Mouse (Mus musculus) CH12.LX (cell line): ENCODE results near the gene Lrmda. TPM values are rescaled to one million over a fixed set of nuclear protein-coding genes. Genes with fewer than 3 reads are reported as not detected.

Experiments used
- DNase-seq: peaks from one replicate; pipeline ENCODE4 v3.0.0-alpha.2; 2013; ENCODE audit errors: extremely low read depth
- H3K27ac ChIP-seq: 2 replicates; pipeline ENCODE4 v1.5.1; 2012; ENCODE audit warnings: low read depth, mild to moderate bottlenecking, control low read depth, moderate library complexity; ENCODE audit not compliant: insufficient read depth
- H3K27me3 ChIP-seq: replicated peaks from 2 replicates; pipeline ENCODE3; 2012; ENCODE audit warnings: inconsistent platforms
- H3K36me3 ChIP-seq, 2 experiments: replicated peaks in 1 of 2; 2 replicates each; pipeline versions ENCODE3 to v1.6.1; 2012; ENCODE audit warnings: inconsistent platforms in 1 of 2, low read length in 1 of 2, mild to moderate bottlenecking in 1 of 2, mixed read lengths in 1 of 2, moderate library complexity in 1 of 2; ENCODE audit not compliant: control insufficient read depth in 1 of 2, insufficient read depth in 1 of 2
- H3K4me1 ChIP-seq, 2 experiments: 2 replicates each; pipeline ENCODE4 v1.6.1; 2012; ENCODE audit warnings: inconsistent platforms in 1 of 2, moderate library complexity in 1 of 2; ENCODE audit not compliant: insufficient read depth in 2 of 2, control insufficient read depth in 1 of 2
- H3K4me2 ChIP-seq: 2 replicates; pipeline ENCODE4 v1.6.1; 2012; ENCODE audit warnings: low read depth, mild to moderate bottlenecking, control low read depth; ENCODE audit not compliant: poor library complexity, insufficient read depth, severe bottlenecking
- H3K4me3 ChIP-seq, 3 experiments: fragments of 150-350 bp in 1 of 3; sonication (generic) in 1 of 3; replicated peaks in 1 of 3; 2 replicates each; pipeline versions ENCODE3 to v1.5.1; 2011 to 2012; ENCODE audit warnings: low read depth in 2 of 3, low read length in 2 of 3, mild to moderate bottlenecking in 2 of 3, moderate library complexity in 2 of 3, control low read depth in 1 of 3, improper control_type of control experiment in 1 of 3, inconsistent platforms in 1 of 3, mixed read lengths in 1 of 3; ENCODE audit not compliant: poor library complexity in 1 of 3
- H3K79me2 ChIP-seq: replicated peaks from 2 replicates; pipeline ENCODE4 v1.6.1; 2012; ENCODE audit warnings: mild to moderate bottlenecking, moderate library complexity; ENCODE audit not compliant: control insufficient read depth, poor library complexity, insufficient read depth, severe bottlenecking; ENCODE audit errors: extremely low read depth
- H3K9ac ChIP-seq: 2 replicates; pipeline ENCODE4 v1.6.1; 2012; ENCODE audit warnings: low read depth, mild to moderate bottlenecking, control low read depth, moderate library complexity; ENCODE audit not compliant: insufficient read depth
- H3K9me3 ChIP-seq: replicated peaks from 2 replicates; pipeline ENCODE3; 2012; ENCODE audit warnings: low read length, inconsistent platforms, mixed read lengths
- BHLHE40 ChIP-seq: IDR thresholded peaks from 2 replicates; pipeline ENCODE4 v1.6.1; 2011; ENCODE audit warnings: mild to moderate bottlenecking, low read depth, low read length, improper control_type of control experiment
- CHD2 ChIP-seq: IDR thresholded peaks from 2 replicates; pipeline ENCODE4 v1.6.1; 2011; ENCODE audit warnings: low read length, improper control_type of control experiment
- E2F4 ChIP-seq: IDR thresholded peaks from 2 replicates; pipeline ENCODE4 v1.6.1; 2011; ENCODE audit warnings: low read depth, low read length, improper control_type of control experiment; ENCODE audit not compliant: insufficient replicate concordance
- ELF1 ChIP-seq: IDR thresholded peaks from 2 replicates; pipeline ENCODE4 v1.6.1; 2014; ENCODE audit warnings: low read depth, mild to moderate bottlenecking, inconsistent platforms, low read length, improper control_type of control experiment
- ETS1 ChIP-seq: conservative IDR thresholded peaks from 2 replicates; pipeline ENCODE4 v1.6.1; 2012; ENCODE audit warnings: low read depth, mild to moderate bottlenecking, inconsistent platforms, low read length, improper control_type of control experiment, moderate library complexity
- GABPA ChIP-seq: IDR thresholded peaks from 2 replicates; pipeline ENCODE4 v1.6.1; 2012; ENCODE audit warnings: low read depth, low read length, improper control_type of control experiment, inconsistent platforms; ENCODE audit not compliant: insufficient replicate concordance
- HCFC1 ChIP-seq: IDR thresholded peaks from 2 replicates; pipeline ENCODE4 v1.6.1; 2012; ENCODE audit warnings: low read depth, mild to moderate bottlenecking, inconsistent platforms, low read length, improper control_type of control experiment
- KAT2A ChIP-seq: IDR thresholded peaks from 2 replicates; pipeline ENCODE4 v1.6.1; 2012; ENCODE audit warnings: low read length, improper control_type of control experiment, inconsistent platforms; ENCODE audit not compliant: insufficient replicate concordance
- MAX ChIP-seq: IDR thresholded peaks from 2 replicates; pipeline ENCODE4 v1.6.1; 2011; ENCODE audit warnings: low read length, improper control_type of control experiment
- MXI1 ChIP-seq: IDR thresholded peaks from 2 replicates; pipeline ENCODE4 v1.6.1; 2011; ENCODE audit warnings: mild to moderate bottlenecking, low read depth, low read length, improper control_type of control experiment
- MYC ChIP-seq: IDR thresholded peaks from 2 replicates; pipeline ENCODE4 v1.6.1; 2011; ENCODE audit warnings: low read depth, mild to moderate bottlenecking, improper control_type of control experiment, low read length
- NELFE ChIP-seq: IDR thresholded peaks from 2 replicates; pipeline ENCODE4 v1.6.1; 2011; ENCODE audit warnings: low read depth, low read length, improper control_type of control experiment
- NRF1 ChIP-seq: IDR thresholded peaks from 2 replicates; pipeline ENCODE4 v1.6.1; 2014; ENCODE audit warnings: low read depth, mild to moderate bottlenecking, inconsistent platforms, low read length, improper control_type of control experiment, moderate library complexity
- POLR2AphosphoS2 ChIP-seq: IDR thresholded peaks from 2 replicates; pipeline ENCODE4 v1.6.1; 2011; ENCODE audit warnings: low read depth, low read length, improper control_type of control experiment
- RCOR1 ChIP-seq: conservative IDR thresholded peaks from 2 replicates; pipeline ENCODE4 v1.6.1; 2012; ENCODE audit warnings: low read depth, mild to moderate bottlenecking, inconsistent platforms, low read length, improper control_type of control experiment
- SIN3A ChIP-seq: IDR thresholded peaks from 2 replicates; pipeline ENCODE4 v1.6.1; 2012; ENCODE audit warnings: low read length, improper control_type of control experiment, inconsistent platforms
- SMC3 ChIP-seq: IDR thresholded peaks from 2 replicates; pipeline ENCODE4 v1.6.1; 2011; ENCODE audit warnings: low read depth, low read length, improper control_type of control experiment
- UBTF ChIP-seq: IDR thresholded peaks from 2 replicates; pipeline ENCODE4 v1.6.1; 2012; ENCODE audit warnings: low read depth, mild to moderate bottlenecking, inconsistent platforms, low read length, improper control_type of control experiment, moderate library complexity
- USF2 ChIP-seq: conservative IDR thresholded peaks from 2 replicates; pipeline ENCODE4 v1.6.1; 2011; ENCODE audit warnings: low read depth, low read length, improper control_type of control experiment
- dilution Hi-C: fragments of 300-500 bp; cut with MboI; formaldehyde crosslinking; loops from 2 replicates; pipeline ENCODE4 v1.14.3; 2020; ENCODE audit warnings: low sequenced_read_pairs; ENCODE audit not compliant: extremely low pct_unique_long_range_greater_than_20kb, extremely low pct_ligation_motif_present
- in situ Hi-C: fragments of 300-500 bp; cut with MboI; formaldehyde crosslinking; loops from 3 replicates; pipeline ENCODE4 v1.14.3; 2019; ENCODE audit warnings: low sequenced_read_pairs, low pct_ligation_motif_present, low pct_unique_long_range_greater_than_20kb, mixed read lengths
- polyA plus RNA-seq: library from polyadenylated mRNA; unstranded; fragments of >175 nt; gene quantifications from 2 replicates; pipeline ENCODE4 v1.2.1, GENCODE M21; 2012; ENCODE audit warnings: low read depth; ENCODE audit not compliant: insufficient read length
- total RNA-seq, 2 experiments: library from RNA; depleted of rRNA; stranded (reverse); fragments of 300-350 nt in 1 of 2; fragments of >200 nt in 1 of 2; gene quantifications; 2 replicates each; pipeline ENCODE4 v1.2.3; 2012 to 2014

The Lrmda gene
- total and polyA plus RNA-seq, 3 experiments = 0.89 to 3.7 (median 1.9) TPM

DNA sequence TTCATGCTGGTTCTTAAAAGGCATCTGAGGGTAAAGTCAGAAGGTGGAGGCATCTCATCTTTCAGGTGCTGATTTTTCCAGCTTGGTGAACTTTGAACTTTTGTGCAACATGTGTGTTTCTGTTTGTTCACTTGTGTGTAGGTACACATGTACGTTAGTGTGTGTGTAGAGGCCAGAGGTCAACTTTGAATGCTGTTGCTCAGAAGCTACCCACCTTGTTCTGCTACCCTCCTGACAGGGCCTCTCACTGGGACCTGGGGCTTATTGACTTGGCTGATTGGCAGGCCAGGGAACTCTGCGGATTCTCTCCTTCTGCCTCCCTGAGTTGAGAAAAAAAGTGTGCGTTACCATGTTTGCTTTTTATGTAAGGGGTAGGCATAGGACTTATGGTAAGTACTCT, 203.1 kb downstream of the Lrmda start:
- Histone ChIP-seq H3K27me3 (no peaks in the 10 kb centered on the region), H3K4me1 (0 out of 4 replicates have a peak, but pooled peaks cover 0 to 3% of the 10 kb centered on the region in 2 experiments), H3K79me2 (no peaks in the 10 kb centered on the region), H3K9ac (no peak overlapping the region)
- TF ChIP-seq ELF1 = no peak
- TF ChIP-seq MYC = no peak
- TF ChIP-seq USF2 = no peak
- no peak for TF ChIP-seq E2F4
- no peak for TF ChIP-seq SMC3
- no peak for TF ChIP-seq SIN3A
- no peak for TF ChIP-seq NRF1
- no peak for TF ChIP-seq ETS1
- TF ChIP-seq NELFE = no peak
- TF ChIP-seq MAX = no peak
- no peak for TF ChIP-seq HCFC1
- no peak for TF ChIP-seq MXI1
- no peak for TF ChIP-seq BHLHE40
- no peak for TF ChIP-seq KAT2A
- TF ChIP-seq UBTF = no peak
- TF ChIP-seq POLR2AphosphoS2 = no peak
- TF ChIP-seq, all 38 proteins: peak for 0
- DNase-seq = no peak
- Histone ChIP-seq H3K36me3 (no peaks in the 10 kb centered on the region), H3K4me3 (no peak overlapping the region), H3K4me2 (no peak overlapping the region), H3K27ac (no peak overlapping the region), H3K9me3 (no peaks in the 10 kb centered on the region)
- in situ Hi-C loops (no loop called here), dilution Hi-C loops (no loop called here)

DNA sequence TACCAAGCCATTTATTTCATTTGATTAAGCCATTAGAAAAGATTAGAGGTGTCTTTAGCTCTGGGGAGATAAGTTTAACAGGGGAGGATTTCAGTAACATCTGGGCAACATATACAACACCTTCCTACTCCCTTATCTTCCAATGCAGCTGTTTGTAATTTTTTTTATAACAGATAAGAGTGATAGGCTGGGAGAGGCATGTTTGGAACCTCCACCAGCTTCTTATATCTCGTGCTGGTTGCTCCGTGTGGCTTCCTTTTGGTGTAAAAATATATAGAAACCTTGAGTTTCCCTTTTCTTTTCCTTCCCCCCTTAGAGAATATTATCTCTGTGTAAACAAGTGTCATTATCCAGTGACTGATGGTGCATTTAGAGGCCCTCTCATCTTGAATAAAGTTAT, 206.7 kb downstream of the Lrmda start:
- Histone ChIP-seq H3K4me2 (no peak overlapping the region), H3K36me3 (no peaks in the 10 kb centered on the region), H3K27me3 (no peaks in the 10 kb centered on the region), H3K4me3 (no peak overlapping the region), H3K4me1 (0 out of 4 replicates have a peak, but pooled peaks cover 0 to 3% of the 10 kb centered on the region in 2 experiments), H3K9me3 (no peaks in the 10 kb centered on the region), H3K27ac (no peak overlapping the region), H3K9ac (no peak overlapping the region), H3K79me2 (no peaks in the 10 kb centered on the region)
- TF ChIP-seq CHD2 (no peak), RCOR1 (no peak), GABPA (no peak)
- dilution Hi-C loops (no loop called here), in situ Hi-C loops (no loop called here)
- no peak for DNase-seq
